In genomic region chr4:127054522-127055198, GRCm38 (mm10) we compare ENCODE assay signal across 19 mouse cellular contexts. TPM values are rescaled to one million over a fixed set of nuclear protein-coding genes. Genes with fewer than 3 reads are reported as not detected.
DNase-seq lines count a peak whose midpoint lies in the region; ATAC-seq and TF ChIP-seq lines count a peak whose summit lies in the region.
"Had no signal": no experiment of that assay in that cellular context is flagged by ENCODE, and none has a peak within 500 bp of the region (broad histone marks: within the 10 kb centered on the region; RNA-seq: fewer than 3 reads in every experiment).

No protein-coding gene starts in this region.

- H3K4me2 ChIP-seq in midbrain, embryonic 11.5 days, result no peak overlapping the region
- H3K4me2 ChIP-seq in midbrain, embryonic 16.5 days (ENCODE audit: low read length), result no peak overlapping the region
- H3K4me2 ChIP-seq: forebrain, embryonic 15.5 days; limb, embryonic 15.5 days; midbrain, embryonic 12.5 days; neural tube, embryonic 13.5 days had no signal

- ATAC-seq in midbrain, embryonic 11.5 days (ENCODE audit: low FRiP score), result no peak
- ATAC-seq in midbrain, embryonic 16.5 days, result no peak
- peak; percentile 78 for ATAC-seq in erythroblast, adult 5-6 weeks (replicated peaks; ENCODE audit: low FRiP score, poor library complexity, severe bottlenecking)
- ATAC-seq: forebrain, embryonic 15.5 days had no signal

- no peaks in the 10 kb centered on the region for H3K9me3 ChIP-seq in midbrain, embryonic 11.5 days (ENCODE audit: control insufficient read depth, low read length)
- H3K9me3 ChIP-seq in midbrain, embryonic 16.5 days (replicated peaks; ENCODE audit: control insufficient read depth, low read length, poor library complexity, severe bottlenecking), result no peaks in the 10 kb centered on the region
- H3K9me3 ChIP-seq: forebrain, embryonic 15.5 days; hindbrain, embryonic 10.5 days; limb, embryonic 15.5 days; midbrain, embryonic 12.5 days; neural tube, embryonic 13.5 days had no signal

- no peaks in the 10 kb centered on the region for H3K4me1 ChIP-seq in heart, adult 2 months (ENCODE audit: control insufficient read depth, insufficient read depth, low read length)
- H3K4me1 ChIP-seq in midbrain, embryonic 11.5 days (ENCODE audit: control insufficient read depth, insufficient read depth, low read length), result no peaks in the 10 kb centered on the region
- no peaks in the 10 kb centered on the region for H3K4me1 ChIP-seq in midbrain, embryonic 16.5 days (ENCODE audit: control insufficient read depth, insufficient read depth, low read length)
- H3K4me1 ChIP-seq: hindbrain, embryonic 10.5 days; limb, embryonic 15.5 days; midbrain, embryonic 12.5 days had no signal

- intact Hi-C loops in heart, adult 2 months (cut with DNase I), result no loop called here

- H3K27me3 ChIP-seq in heart, adult 2 months (ENCODE audit: control insufficient read depth, insufficient read depth, low read length), result no peaks in the 10 kb centered on the region
- H3K27me3 ChIP-seq in midbrain, embryonic 11.5 days (ENCODE audit: control insufficient read depth, insufficient read depth, low read length), result no peaks in the 10 kb centered on the region
- H3K27me3 ChIP-seq in midbrain, embryonic 16.5 days (ENCODE audit: control insufficient read depth, insufficient read depth, low read depth, low read length), result no peaks in the 10 kb centered on the region
- H3K27me3 ChIP-seq: forebrain, embryonic 15.5 days; limb, embryonic 15.5 days; midbrain, embryonic 12.5 days; neural tube, embryonic 13.5 days had no signal

- no peak overlapping the region for H3K4me3 ChIP-seq in heart, adult 2 months
- no peak overlapping the region for H3K4me3 ChIP-seq in midbrain, embryonic 11.5 days (ENCODE audit: low read depth, low read length)
- no peak overlapping the region for H3K4me3 ChIP-seq in midbrain, embryonic 16.5 days (ENCODE audit: low read depth, low read length)
- H3K4me3 ChIP-seq: forebrain, embryonic 15.5 days; hindbrain, embryonic 10.5 days; limb, embryonic 15.5 days; midbrain, embryonic 12.5 days; neural tube, embryonic 13.5 days had no signal

- H3K9ac ChIP-seq in heart, adult 2 months (ENCODE audit: low read depth, low read length), result no peak overlapping the region
- no peak overlapping the region for H3K9ac ChIP-seq in midbrain, embryonic 11.5 days (ENCODE audit: low read length)
- H3K9ac ChIP-seq in midbrain, embryonic 16.5 days (ENCODE audit: low read depth, low read length), result no peak overlapping the region
- H3K9ac ChIP-seq: forebrain, embryonic 15.5 days; limb, embryonic 15.5 days; midbrain, embryonic 12.5 days; neural tube, embryonic 13.5 days had no signal

- no peak for TF ChIP-seq EP300 in heart, adult 2 months (IDR thresholded peaks at IDR 0.05; ENCODE audit: insufficient read depth, low read depth, low read length)

- H3K79me2 ChIP-seq in heart, adult 2 months (replicated peaks; ENCODE audit: control insufficient read depth, insufficient read depth, low read length), result no peaks in the 10 kb centered on the region

- peak; percentile 61 for TF ChIP-seq CTCF in heart, adult 2 months (IDR thresholded peaks at IDR 0.05)

- DNase-seq in heart, adult 2 months, result no peak
- no peak for DNase-seq in heart, postnatal 4 days
- DNase-seq in midbrain, embryonic 11.5 days (ENCODE audit: low spot score, missing footprints), result peak; percentile 72
- DNase-seq in naive thymus-derived CD4-positive, alpha-beta T cell, adult 2 months (ENCODE audit: low read depth), result peak; percentile 34
- DNase-seq in left cerebral cortex, adult 8-10 months (ENCODE audit: low spot score in 2 of 2), result no peak
- DNase-seq in layer of hippocampus, adult 11-12 months (ENCODE audit: low spot score), result no peak
- DNase-seq: adrenal gland, postnatal 36 days; cerebellum, adult 18-20 months; kidney, adult 9 months; layer of hippocampus, postnatal 36 days; thymus, postnatal 25 days had no signal

- H3K27ac ChIP-seq in heart, adult 2 months, result no peak overlapping the region
- no peak overlapping the region for H3K27ac ChIP-seq in midbrain, embryonic 11.5 days (ENCODE audit: low read depth, low read length)
- H3K27ac ChIP-seq in midbrain, embryonic 16.5 days (ENCODE audit: low read length), result no peak overlapping the region
- H3K27ac ChIP-seq: forebrain, embryonic 15.5 days; hindbrain, embryonic 10.5 days; limb, embryonic 15.5 days; midbrain, embryonic 12.5 days; neural tube, embryonic 13.5 days had no signal

- 86% methylated on average over 7 of the region's 7 CpGs for WGBS in heart, adult 2 months
- 83% methylated on average over 7 of the region's 7 CpGs for WGBS in midbrain, embryonic 11.5 days
- WGBS in midbrain, embryonic 16.5 days, result 85% methylated on average over 7 of the region's 7 CpGs

- TF ChIP-seq POLR2A in heart, adult 2 months (IDR thresholded peaks at IDR 0.05; ENCODE audit: insufficient read depth, low read depth, low read length), result no peak

- no peaks in the 10 kb centered on the region for H3K36me3 ChIP-seq in heart, adult 2 months (ENCODE audit: control insufficient read depth, insufficient read depth, low read length)
- peaks cover 7% of the 10 kb centered on the region; the same call in 1 of the 2 replicates for H3K36me3 ChIP-seq in midbrain, embryonic 11.5 days (ENCODE audit: control insufficient read depth, insufficient read depth, low read length)
- H3K36me3 ChIP-seq in midbrain, embryonic 16.5 days (ENCODE audit: control insufficient read depth, insufficient read depth, low read length), result peaks cover 14% of the 10 kb centered on the region; the same call in 1 of the 2 replicates

RNA-seq across cellular contexts. Expression of gene Zmym1, which starts 6.3 kb away (rescaled TPM):
- 1 to 10 TPM; 4.1 to 5.6 TPM for total RNA-seq in heart, adult 2 months (2021)
- polyA plus RNA-seq in heart, adult 2 months (2012; rRNA removed), result 2.4 and 2.7 TPM in 2 replicates
- 1 to 10 TPM; 5.8 to 5.9 TPM for total RNA-seq in heart, postnatal 4 days (2021)
- 33.0 and 34.9 TPM in 2 replicates for polyA plus RNA-seq in midbrain, embryonic 11.5 days (2014; fragmentation: Nextera tagmentation; extraction: Ambion mirVana)
- polyA plus RNA-seq in midbrain, embryonic 16.5 days (2015; fragmentation: Nextera tagmentation; extraction: Ambion mirVana), result 31.5 and 32.5 TPM in 2 replicates
- total RNA-seq in erythroblast, adult 5-6 weeks (2015; ENCODE audit: low replicate concordance), result 8.2 and 12.7 TPM in 2 replicates
- 23.1 and 25.7 TPM in 2 replicates for total RNA-seq in erythroblast, adult 5-6 weeks (2017; ENCODE audit: low replicate concordance)
- total RNA-seq in left cerebral cortex, adult 8-10 months (2022), result 10 to 100 TPM; 10.6 to 14.6 (median 12.9) TPM

RNA-seq across cellular contexts. Expression of gene Zmym6, which starts 22.5 kb away (rescaled TPM):
- 10 to 100 TPM in 1 of 2 experiments, 1 to 10 TPM in 1; 9.0 to 11.9 TPM for total RNA-seq in heart, adult 2 months (2021)
- 4.9 and 8.4 TPM in 2 replicates for polyA plus RNA-seq in heart, adult 2 months (2012; rRNA removed)
- 1 to 10 TPM; 7.1 to 7.2 TPM for total RNA-seq in heart, postnatal 4 days (2021)
- 26.7 and 30.8 TPM in 2 replicates for polyA plus RNA-seq in midbrain, embryonic 11.5 days (2014; fragmentation: Nextera tagmentation; extraction: Ambion mirVana)
- 41.0 and 44.3 TPM in 2 replicates for polyA plus RNA-seq in midbrain, embryonic 16.5 days (2015; fragmentation: Nextera tagmentation; extraction: Ambion mirVana)
- total RNA-seq in erythroblast, adult 5-6 weeks (2015; ENCODE audit: low replicate concordance), result 0.19 and 1.9 TPM in 2 replicates
- 3.1 and 3.3 TPM in 2 replicates for total RNA-seq in erythroblast, adult 5-6 weeks (2017; ENCODE audit: low replicate concordance)
- total RNA-seq in left cerebral cortex, adult 8-10 months (2022), result 10 to 100 TPM; 29.7 to 41.0 (median 36.2) TPM
- polyA plus RNA-seq: C2C12 had no signal

RNA-seq across cellular contexts. Expression of gene Sfpq, which starts 33.5 kb away (rescaled TPM):
- 10 to 100 TPM; 72.2 to 75.5 TPM for total RNA-seq in heart, adult 2 months (2021)
- polyA plus RNA-seq in heart, adult 2 months (2012; rRNA removed), result 16.7 and 32.7 TPM in 2 replicates
- total RNA-seq in heart, postnatal 4 days (2021), result 100 to 1,000 TPM; 182 to 205 TPM
- polyA plus RNA-seq in midbrain, embryonic 11.5 days (2014; fragmentation: Nextera tagmentation; extraction: Ambion mirVana), result 160 and 165 TPM in 2 replicates
- 56.4 and 63.4 TPM in 2 replicates for polyA plus RNA-seq in midbrain, embryonic 16.5 days (2015; fragmentation: Nextera tagmentation; extraction: Ambion mirVana)
- total RNA-seq in erythroblast, adult 5-6 weeks (2015; ENCODE audit: low replicate concordance), result 235 and 246 TPM in 2 replicates
- 508 and 629 TPM in 2 replicates for total RNA-seq in erythroblast, adult 5-6 weeks (2017; ENCODE audit: low replicate concordance)
- 100 to 1,000 TPM; 156 to 207 (median 198) TPM for total RNA-seq in left cerebral cortex, adult 8-10 months (2022)

Comparison
In these comparisons a context has a peak if more than half of its experiments do, and no peak if none do; other contexts are left out.
1. DNase-seq: peak in midbrain, embryonic 11.5 days (single experiment) and naive thymus-derived CD4-positive, alpha-beta T cell, adult 2 months (single experiment); none in heart, adult 2 months (0 of 2), heart, postnatal 4 days (single experiment), left cerebral cortex, adult 8-10 months (0 of 2) and layer of hippocampus, adult 11-12 months (single experiment).